Mouse (Mus musculus): ENCODE measurements at regions not wholly inside any gene's neighbourhood (a gene's known extent, or its start where the extent isn't known, plus 50 kb on each side); places are given as distances from the start of the nearest gene placed in this dataset.

DNA sequence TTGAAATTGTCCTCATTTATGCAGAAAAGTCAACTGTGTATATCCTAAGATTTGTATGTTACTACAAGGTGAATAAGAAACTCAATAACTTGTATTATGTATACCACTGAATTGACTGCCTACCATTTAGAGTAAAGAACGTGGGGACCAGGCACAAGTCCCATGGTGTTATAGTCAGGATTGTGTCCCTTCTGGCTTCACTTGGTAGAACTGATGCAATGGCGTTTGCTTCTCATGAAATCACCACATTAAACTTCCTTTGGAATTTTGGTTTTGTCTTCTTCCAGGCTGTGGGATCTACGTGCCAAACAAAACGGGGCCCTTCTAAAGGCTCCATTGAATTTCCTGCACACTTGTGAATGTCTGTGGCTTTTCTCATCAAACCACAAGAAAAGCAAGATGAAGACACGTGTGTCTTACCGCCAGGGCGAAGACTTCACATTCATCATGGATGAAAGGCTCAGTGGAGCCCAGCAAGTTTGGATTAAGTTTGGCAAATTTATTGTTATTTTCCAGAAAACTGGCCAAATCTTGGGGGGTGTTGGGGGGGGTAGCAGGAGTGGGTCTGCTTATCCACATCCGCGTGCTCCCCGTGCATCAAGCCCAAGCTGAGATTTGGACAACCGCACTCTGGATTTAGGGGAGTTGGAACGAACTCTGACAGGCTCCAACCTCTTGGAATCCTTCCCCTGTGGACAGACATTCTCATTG is 353.3 kb downstream of the Ankrd50 start:
- DNase-seq (ENCODE audit: low read depth, low spot score) = no peak

DNA sequence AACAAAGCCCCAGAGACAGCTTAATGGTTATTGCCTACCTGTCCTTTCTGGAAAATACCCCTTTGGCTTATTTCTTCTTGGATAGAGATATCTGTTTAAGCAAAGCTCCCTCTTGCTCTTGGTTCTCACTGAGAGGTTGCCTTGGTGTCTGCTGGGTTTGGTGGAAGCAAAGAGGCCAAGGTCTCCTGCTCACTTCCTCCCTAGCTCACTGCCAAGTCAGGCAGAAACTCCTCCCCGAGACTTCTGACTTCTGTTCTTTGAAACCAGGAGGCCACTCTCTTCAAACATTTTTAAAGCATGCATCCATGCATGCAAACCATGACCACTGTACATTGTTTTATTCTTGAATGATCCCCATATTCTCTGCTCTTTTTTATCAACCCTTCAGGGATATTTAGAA is 354.6 kb downstream of the Ankrd50 start:
- no peak for DNase-seq (ENCODE audit: low read depth, low spot score)

DNA sequence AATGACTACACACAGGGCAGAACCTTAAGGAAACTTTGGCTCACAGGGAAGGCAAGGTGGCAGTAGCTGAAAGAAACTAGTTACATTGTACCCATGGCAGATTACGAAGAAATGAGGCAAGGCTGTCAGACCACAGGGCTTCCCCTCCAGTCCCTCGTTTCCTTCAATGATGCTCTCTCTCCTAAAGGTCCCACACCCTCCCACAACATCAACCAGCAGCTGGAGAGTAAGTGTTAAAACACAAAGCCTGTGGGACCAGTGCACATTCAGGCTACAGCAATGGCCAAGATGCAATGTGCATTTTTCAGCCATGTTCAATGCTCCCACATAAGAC is 355.5 kb downstream of the Ankrd50 start:
- no peak for DNase-seq (ENCODE audit: low read depth, low spot score)

DNA sequence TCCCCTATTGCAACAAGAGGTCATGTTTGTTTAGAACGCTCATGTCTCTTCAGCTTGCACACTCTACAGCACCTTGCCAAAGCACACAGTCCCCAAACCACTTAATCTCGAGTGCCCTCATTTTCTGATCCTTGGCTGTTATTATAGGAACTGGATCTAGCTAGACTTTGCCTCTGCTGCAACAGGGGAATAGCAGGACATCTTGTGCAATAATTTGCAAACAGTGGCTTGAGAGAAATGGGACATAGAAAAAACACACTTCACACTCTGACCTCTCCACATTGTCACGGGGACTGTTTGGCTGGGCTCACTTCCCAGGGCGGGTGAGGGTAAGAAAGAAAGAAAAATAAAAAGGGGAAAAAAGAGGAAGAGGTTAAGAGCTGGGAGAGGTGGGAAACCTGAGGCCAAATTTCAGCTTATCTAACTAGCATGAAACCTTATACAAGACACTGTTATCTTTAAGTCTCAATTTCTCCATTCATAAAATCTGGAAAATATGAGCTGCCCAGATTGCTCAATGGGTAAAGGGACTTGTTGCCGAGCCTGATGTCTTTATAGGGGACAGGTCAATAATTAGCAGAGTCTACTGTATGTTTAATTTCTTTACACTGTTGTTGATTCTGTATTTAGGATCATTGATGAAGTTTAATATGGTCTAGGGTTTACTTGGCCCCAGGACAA is 356.0 kb downstream of the Ankrd50 start:
- DNase-seq (ENCODE audit: low read depth, low spot score) = no peak

DNA sequence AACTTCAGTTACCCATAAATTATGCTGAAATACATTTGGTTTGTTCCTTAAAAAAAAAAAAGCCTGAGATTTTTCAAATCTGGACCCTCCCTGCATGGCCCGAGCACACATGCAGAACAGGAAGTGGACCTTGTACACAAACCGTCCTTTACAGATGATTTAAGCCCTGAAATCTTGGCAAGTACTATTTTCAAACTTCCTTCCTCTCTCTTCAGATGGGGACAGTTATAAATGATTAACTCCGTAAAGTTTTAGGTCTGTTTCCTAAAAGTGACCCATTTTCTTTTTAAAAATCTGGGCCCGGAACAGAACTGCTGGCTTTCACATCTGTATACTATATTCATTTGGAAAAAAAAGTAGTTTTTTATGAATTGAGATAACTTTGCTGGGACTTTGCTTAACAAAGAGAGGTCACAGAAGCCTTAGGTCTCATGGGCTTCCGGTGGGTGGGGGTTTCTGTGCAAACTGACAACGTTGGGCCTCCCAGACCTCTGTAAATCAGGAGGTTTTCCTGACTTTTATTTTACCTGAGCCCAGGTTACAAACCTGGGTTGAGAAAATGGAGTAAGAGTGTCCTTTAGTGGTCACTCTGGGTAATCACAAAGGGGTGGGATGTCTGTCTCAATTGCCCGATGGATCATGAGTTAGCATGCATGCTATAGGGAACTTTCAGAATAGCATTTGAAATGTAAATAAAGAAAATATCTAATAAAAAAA is 368.4 kb downstream of the Ankrd50 start:
- peak; percentile 28 for DNase-seq (ENCODE audit: low read depth, low spot score)

DNA sequence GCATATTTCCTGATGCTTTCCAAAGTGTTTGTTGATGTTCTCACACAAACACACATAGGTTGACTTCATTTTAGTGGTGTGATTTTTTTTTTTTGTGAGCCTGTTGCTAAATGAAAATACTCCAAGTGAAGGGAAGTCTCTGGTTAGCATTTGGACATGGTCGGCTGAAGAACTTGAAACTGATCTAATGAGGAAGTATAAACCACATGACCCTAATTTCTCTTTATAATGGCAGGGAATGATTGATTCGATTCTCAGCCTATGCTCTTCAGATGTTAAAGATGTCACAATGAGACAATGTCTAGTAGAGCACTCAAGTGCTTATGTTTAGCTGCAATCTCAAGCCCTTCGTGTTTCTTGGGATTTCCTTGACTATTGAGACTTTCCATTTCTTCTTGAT is 372.1 kb downstream of the Ankrd50 start:
- DNase-seq (ENCODE audit: low read depth, low spot score) = no peak

DNA sequence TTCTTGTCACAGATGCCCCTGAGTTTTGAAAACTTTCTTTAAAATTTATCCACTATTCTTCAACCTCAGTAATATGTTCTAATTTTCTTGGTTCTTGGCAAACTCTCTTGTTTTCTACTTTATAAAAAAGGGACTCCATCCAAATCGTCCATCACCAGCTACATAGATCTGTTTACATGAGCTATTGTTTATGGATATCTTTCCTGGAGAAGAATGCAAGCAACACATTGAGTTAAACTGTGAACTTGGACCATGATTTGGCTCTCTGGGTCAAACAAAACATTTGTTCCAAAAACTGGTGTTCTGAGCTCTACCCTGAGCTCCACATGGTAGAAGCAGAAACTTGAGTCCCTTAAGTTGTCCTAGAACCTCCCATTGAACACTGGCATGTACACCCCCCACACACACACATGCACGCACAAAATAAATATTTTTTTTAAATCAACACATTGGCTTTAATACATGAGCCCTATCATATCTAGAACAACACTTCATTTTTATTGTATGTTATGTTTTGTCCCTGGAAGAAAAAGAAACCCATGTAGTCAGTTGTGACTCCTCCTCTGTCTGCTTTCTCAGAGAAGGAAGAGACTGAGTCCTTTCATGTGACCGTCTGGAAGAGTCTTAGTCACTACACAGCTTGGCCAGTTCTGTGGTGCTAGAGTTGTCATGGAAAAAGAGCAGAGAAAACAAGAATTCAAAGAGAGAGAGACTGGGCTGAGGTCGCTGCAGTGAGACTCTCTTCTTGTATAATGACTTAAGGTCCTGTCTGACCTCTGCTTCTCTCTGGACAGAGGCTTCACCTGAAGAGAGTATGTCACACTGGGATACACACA is 379.4 kb downstream of the Ankrd50 start:
- no peak for DNase-seq (ENCODE audit: low read depth, low spot score)

DNA sequence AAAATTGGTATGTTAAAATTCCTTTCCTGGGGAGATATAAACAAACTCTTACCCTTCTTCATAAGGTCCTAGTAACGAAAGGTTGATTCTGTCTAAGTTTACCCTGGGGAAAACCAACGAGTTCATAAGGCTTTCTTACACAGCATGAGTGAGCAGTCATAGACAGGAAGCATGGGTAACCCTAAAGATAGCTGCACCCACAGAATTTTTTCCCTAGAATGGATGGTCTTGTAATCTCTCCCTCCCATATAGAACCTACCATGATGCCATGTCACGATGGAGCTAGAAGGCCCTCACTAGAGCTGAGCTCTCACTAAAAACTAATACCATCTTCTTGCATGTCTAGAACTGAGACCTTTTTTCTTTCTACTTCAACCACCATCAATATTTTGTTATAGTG is 380.1 kb upstream of the Gm5148 start:
- no peak for DNase-seq (ENCODE audit: low read depth, low spot score)

DNA sequence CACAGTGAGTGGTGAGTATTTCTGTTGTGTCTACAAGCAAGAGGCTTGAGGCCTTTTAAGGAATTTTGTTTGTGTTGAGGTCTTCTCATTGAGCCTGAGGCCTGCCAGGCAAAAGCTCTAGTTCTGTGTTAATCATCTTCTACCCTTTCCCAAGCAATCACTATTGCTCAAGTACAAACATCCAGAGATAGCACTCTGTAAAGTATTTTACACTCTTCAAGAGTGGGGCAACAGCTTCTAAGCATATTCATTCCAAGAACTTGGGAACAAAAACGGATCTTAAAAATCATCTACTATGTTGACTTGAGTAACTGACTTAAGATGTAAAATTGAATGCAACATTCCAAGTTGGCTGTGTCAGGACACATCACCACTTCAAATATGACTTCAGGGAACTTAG is 378.7 kb upstream of the Gm5148 start:
- DNase-seq (ENCODE audit: low read depth, low spot score) = no peak

DNA sequence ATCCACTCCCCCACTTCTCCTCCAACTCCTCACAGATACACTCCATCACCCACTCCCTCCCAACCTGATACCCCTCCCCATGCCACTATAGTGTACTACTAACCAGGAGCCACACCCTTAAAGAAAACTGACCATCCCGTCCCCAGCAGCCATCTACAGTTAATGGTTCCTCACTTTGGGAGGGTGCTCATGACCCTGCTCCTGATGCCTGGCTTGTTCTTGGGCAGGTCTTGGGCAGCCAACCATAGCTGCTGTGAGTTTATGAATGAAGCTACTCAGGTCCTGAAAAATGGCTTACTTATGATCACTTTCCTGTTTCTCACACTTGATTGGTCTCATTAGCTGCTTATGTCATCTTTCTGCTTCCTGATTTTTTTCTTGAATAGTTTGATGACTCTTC is 377.9 kb upstream of the Gm5148 start:
- no peak for DNase-seq (ENCODE audit: low read depth, low spot score)

DNA sequence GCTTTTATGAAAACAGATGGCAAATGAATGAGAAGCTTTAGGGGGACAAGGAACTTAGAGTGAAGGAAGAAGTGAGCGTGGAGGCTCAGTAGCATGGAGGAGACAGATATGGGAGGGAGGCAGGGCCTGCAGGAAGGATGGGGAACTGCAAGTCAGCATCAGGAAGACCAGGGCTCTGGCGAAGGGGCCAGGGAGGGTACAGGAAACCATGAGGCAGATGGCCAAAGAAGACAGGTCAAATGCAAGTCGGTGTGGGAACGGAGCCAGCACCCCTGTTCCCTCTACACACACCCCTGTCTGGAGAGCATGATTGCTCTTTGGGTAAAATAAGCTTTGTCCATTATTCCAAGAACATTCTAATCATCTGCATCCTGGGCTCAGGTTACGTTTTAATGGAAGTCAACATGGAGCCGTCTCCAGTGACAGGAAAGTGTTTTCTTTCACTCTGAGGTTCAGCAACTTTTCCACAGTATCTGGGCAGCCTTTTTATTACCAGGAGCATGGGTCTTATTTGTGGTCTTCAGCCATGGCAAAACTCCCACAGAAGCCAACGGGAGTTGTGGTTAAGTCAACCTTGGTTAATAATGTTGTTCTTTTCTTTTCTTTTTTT is 370.2 kb upstream of the Gm5148 start:
- DNase-seq (ENCODE audit: low read depth, low spot score) = no peak

DNA sequence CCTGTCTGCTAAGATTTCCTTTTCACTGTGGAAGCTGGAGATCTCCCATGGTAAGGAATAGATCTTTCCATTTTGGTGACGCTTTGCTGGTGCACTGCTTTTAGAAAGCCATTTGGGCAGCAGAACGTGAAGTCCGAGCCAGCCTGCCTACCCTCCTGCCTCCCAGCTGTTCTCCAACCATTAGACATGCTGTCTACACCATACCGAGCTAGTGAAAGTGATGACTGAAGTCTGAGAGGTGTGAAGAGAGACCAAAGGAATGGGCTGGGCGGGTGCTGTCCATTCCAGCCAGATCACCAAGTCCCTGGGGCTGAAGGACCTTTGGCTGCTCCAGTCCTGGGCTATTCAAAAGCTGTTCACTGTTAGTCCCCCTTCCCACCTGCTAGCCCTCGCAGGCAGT is 360.3 kb upstream of the Gm5148 start:
- DNase-seq (ENCODE audit: low read depth, low spot score) = no peak

DNA sequence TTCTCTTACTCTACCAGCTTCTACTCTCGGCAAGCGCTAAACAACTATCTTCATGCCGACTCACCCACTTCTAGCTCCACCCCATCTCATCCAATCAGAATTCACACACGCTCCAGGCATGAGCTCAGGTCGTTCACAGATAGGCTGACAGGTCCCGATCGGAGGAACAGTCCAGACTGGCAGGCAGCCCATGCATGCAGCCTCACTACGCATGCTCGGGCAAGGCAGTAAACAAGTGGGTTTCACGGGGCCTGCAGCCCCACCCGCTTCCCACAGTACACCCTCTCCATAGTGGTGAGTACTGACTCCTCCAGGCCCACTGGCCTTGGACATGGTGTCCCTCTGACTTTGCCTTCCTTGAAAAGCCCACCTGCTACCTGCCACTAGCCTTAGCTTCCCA is 358.1 kb upstream of the Gm5148 start:
- DNase-seq (ENCODE audit: low read depth, low spot score) = no peak

DNA sequence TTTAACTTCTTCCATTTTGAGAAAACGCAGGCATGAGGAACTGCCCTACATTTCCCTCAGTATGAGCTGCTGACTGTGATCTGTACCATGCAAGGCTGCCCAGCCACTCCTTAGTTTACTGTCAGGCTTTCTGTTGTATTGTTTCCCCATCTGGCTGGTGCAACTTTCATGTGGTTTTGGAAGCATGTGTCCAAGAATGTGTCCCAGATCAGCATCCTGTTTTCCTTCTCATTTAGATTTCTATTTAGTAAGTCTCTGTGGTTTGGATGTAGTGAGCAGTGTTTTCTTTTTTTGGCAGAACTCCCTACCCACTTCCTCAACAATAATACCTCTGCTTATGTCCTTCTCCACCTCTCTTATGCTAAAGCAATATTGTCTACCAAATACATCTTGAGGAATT is 352.5 kb upstream of the Gm5148 start:
- no peak for DNase-seq (ENCODE audit: low read depth, low spot score)

DNA sequence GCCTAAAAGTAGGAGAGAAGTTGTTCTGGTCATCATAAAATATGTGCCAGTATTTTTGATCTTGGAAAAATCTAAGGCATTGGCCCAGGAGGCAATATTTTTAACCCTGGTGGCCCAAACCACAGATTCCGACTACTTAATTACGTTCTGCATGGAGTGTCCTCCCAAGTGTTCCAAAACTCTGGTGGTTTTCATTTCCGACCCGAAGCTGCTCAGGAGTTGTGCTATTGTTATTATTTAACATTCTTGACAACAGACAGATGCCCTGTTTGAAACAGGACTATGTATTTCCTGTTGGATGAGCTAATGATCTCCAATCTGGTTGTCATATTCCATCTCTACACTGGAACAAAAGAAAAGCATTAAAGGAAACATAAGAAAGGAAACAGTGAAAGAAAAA is 349.7 kb upstream of the Gm5148 start:
- no peak for DNase-seq (ENCODE audit: low read depth, low spot score)

DNA sequence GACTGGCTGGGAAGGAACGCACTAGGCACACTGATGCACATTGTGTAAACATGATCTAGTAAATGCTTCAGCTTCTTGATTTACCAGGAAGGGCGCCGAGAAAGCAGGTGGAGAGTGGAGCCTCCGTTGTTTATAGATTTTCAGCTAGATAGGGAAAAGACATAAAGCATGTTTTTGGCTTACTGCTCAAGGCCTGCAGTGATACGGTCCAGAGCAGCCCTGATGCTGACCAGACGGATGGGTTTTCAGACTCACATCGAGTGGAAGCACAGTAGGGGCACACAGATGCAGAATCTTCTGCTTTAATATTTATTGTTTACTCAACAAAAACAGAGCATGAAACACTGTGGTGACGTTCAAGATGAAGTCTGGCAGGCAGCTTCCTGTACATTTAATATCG is 331.3 kb upstream of the Gm5148 start:
- no peak for DNase-seq (ENCODE audit: low read depth, low spot score)

DNA sequence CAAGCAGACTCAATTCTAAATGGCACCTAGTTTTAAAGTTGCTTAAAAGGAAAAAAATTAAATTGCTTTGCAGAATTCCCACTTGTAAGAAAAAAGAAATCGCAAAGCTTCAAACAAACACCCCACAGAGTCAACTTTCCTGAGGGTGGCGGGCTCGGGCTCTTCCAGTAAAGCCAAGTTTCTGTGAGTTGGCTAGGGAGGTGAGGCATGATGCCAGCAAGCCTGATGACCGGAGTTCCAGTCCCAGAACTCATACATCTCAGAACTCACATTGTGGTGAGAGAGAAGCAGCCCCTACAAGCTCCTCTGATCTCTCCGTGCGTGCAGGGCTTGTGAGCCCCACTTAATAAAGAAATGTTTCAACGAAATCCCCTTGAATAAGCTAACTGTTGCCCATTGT is 328.7 kb upstream of the Gm5148 start:
- no peak for DNase-seq (ENCODE audit: low read depth, low spot score)

DNA sequence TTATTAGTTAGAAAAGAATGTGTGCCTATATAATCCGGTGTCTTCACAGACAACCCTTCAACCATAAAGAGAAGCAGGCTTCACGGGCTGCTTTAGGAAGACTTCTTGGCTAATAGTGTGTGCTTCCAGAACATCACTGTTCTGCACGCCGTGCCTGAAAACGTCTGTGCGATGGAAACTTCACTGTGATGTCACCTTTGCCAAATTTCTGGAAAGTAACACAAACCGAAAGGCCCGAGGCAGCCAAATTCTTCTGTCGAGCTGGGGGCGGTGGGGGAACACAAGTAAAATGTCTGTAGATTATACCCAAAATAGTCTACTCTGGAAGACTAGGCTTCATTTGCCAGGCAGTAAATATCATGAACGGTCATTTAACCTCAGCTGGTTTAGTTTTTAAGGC is 327.5 kb upstream of the Gm5148 start:
- no peak for DNase-seq (ENCODE audit: low read depth, low spot score)

DNA sequence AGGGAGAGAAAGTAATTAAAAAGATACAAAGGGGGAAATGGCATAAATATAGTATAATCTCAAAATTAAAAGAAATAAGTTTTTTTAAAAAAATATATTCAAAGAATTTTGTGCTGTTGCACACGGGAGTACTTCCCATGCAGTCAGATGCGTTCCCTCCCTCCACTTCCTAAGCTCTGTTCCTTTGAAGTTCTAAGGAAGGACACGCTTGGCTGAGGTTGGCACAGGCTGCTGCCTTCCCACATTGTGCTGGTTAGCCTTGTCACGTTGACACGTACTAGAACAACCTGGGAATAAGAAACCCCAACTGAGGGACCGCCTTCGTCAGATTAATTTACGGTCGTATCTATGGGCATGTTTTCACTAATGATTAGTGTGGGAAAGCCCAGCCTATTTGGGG is 326.6 kb upstream of the Gm5148 start:
- no peak for DNase-seq (ENCODE audit: low read depth, low spot score)

DNA sequence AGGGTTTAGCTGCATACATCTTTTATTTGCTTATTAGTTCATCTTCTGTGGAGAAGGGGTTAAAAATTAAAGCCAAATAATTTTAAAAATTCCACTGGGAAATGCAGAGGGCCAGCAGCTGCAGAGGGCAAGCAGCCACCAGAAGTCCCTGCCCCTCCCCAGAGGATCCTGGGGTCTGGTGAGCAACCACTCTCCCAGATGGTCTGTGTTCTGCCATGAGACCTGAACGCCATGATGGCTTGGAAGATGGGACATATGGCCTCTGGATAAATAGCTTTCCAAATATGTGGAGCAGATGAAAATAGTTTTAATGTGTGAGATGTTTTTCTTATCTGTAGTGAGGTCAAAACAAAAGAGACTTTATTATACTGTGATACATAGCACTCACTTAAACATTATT is 326.1 kb upstream of the Gm5148 start:
- DNase-seq (ENCODE audit: low read depth, low spot score) = no peak

DNA sequence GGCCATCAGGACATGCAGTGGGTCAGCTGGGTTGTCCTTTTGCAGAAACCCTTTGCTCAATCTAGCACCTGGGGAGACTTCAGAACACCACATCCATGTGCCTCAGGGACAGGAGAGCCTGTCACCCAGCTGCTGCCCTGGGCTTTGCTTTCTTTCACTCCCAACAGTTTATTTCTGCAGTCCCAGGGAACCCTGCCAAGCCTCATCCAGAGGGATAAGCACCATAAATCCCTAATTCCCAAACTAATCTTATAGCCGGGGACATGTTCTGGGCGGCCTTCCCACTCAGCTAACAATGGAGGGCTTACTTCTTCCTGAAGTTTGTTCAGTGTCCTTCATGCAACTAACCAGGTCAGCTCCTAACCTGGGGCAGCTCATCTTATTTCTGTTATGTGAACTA is 325.0 kb upstream of the Gm5148 start:
- DNase-seq (ENCODE audit: low read depth, low spot score) = no peak

DNA sequence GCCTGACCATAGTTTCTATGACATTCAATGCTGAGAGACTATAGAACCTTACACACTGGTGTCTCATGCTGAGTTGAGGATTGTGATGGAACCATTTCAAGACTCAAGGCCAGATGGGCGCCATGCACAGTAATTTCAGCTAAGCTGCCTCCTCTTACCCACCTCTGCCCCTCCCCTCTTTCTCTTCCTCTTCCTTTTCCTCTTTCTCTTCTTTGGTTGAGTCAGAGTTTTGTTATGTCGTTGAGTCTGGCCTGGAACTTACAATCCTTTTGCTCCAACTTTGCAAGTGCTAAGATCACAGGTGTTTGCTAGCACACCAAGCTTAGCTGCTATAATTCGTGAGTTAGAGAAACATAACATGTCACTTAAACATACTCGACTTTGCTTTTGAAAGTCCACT is 323.2 kb upstream of the Gm5148 start:
- no peak for DNase-seq (ENCODE audit: low read depth, low spot score)

Data from CD4-positive, CD25-positive, alpha-beta regulatory T cell, adult 2 months (primary cell).